Mouse (Mus musculus) limb, embryonic 11.5 days (tissue): ENCODE results near the gene F2r. TPM values are rescaled to one million over a fixed set of nuclear protein-coding genes. Genes with fewer than 3 reads are reported as not detected.

Experiments used
- ATAC-seq: fragments of 200-750 bp; cut with Nextera tagmentation; 2 replicates; pipeline ENCODE4 v1.8.0; 2017; ENCODE audit warnings: low read depth; ENCODE audit not compliant: insufficient number of reproducible peaks, low FRiP score, low TSS enrichment
- DNase-seq: peaks from one replicate; pipeline ENCODE4 v3.0.0-alpha.2; 2015; ENCODE audit warnings: low spot score
- H3K27ac ChIP-seq: fragments of 300-500 bp; sonication (generic); replicated peaks from 2 replicates; pipeline ENCODE4 v1.5.1; 2014; ENCODE audit warnings: low read depth, mild to moderate bottlenecking, low read length
- H3K27me3 ChIP-seq: fragments of 300-500 bp; sonication (generic); 2 replicates; pipeline ENCODE4 v1.6.1; 2014; ENCODE audit warnings: mild to moderate bottlenecking, low read length, mixed read lengths; ENCODE audit not compliant: control insufficient read depth, insufficient read depth
- H3K36me3 ChIP-seq: fragments of 300-500 bp; sonication (generic); 2 replicates; pipeline ENCODE4 v1.6.1; 2014; ENCODE audit warnings: mild to moderate bottlenecking, low read length, moderate library complexity, mixed read lengths; ENCODE audit not compliant: control insufficient read depth, insufficient read depth
- H3K4me1 ChIP-seq: fragments of 300-500 bp; sonication (generic); 2 replicates; pipeline ENCODE4 v1.6.1; 2014; ENCODE audit warnings: low read length, mixed read lengths; ENCODE audit not compliant: control insufficient read depth, insufficient read depth
- H3K4me2 ChIP-seq: fragments of 300-500 bp; sonication (generic); 2 replicates; pipeline ENCODE4 v1.6.1; 2014; ENCODE audit warnings: low read depth, mild to moderate bottlenecking, moderate library complexity; ENCODE audit not compliant: severe bottlenecking
- H3K4me3 ChIP-seq: fragments of 300-500 bp; sonication (generic); 2 replicates; pipeline ENCODE4 v1.5.1; 2014; ENCODE audit warnings: low read depth, low read length
- H3K9ac ChIP-seq: fragments of 300-500 bp; sonication (generic); 2 replicates; pipeline ENCODE4 v1.6.1; 2014; ENCODE audit warnings: mild to moderate bottlenecking, low read length
- H3K9me3 ChIP-seq: fragments of 300-500 bp; sonication (generic); 2 replicates; pipeline ENCODE4 v1.6.1; 2016; ENCODE audit warnings: low read length; ENCODE audit not compliant: control insufficient read depth
- WGBS: fragments of 180-500 bp; shearing (Covaris S2); extraction: QIAGEN DNeasy Blood & Tissue Kit; methylation state at CpG from one replicate; pipeline ENCODE4 v1.1.7; 2014; 5-methylcytosine and 5-hydroxymethylcytosine counted together
- polyA plus RNA-seq: library from polyadenylated mRNA; unstranded; fragments of >200 nt; fragmentation: Nextera tagmentation; extraction: Ambion mirVana; gene quantifications from 2 replicates; pipeline ENCODE4 v1.2.1, GENCODE M21; 2014

F2r gene
- polyA plus RNA-seq, 1 experiment from 2014 or later, result 157 TPM

GRCm38 (mm10) chr13:95651870-95652668 lies 33.8 kb upstream of the F2r start:
- Histone ChIP-seq H3K36me3 (no peaks in the 10 kb centered on the region), H3K4me2 (no peak overlapping the region), H3K27ac (no peak overlapping the region), H3K4me1 (peaks cover 7% of the 10 kb centered on the region), H3K9ac (no peak overlapping the region), H3K4me3 (no peak overlapping the region), H3K27me3 (no peaks in the 10 kb centered on the region), H3K9me3 (no peaks in the 10 kb centered on the region)
- ATAC-seq (no peak), DNase-seq (no peak)
- 74% methylated on average over 7 of the region's 7 CpGs for WGBS

GRCm38 (mm10) chr13:95649941-95650340 lies 31.7 kb upstream of the F2r start:
- ATAC-seq, result no peak
- H3K27me3 ChIP-seq, result no peaks in the 10 kb centered on the region
- DNase-seq, result no peak
- peaks cover 10% of the 10 kb centered on the region; the same call in 1 of the 2 replicates for H3K4me1 ChIP-seq
- no peak overlapping the region for H3K4me3 ChIP-seq
- H3K9me3 ChIP-seq, result no peaks in the 10 kb centered on the region
- no peak overlapping the region for H3K27ac ChIP-seq
- 88% methylated on average over 3 of the region's 3 CpGs for WGBS
- no peak overlapping the region for H3K9ac ChIP-seq
- H3K4me2 ChIP-seq, result no peak overlapping the region
- 0 out of 2 replicates have a peak, but pooled peaks cover 3% of the 10 kb centered on the region for H3K36me3 ChIP-seq

- Histone ChIP-seq H3K9me3 (no peaks in the 10 kb centered on the region), H3K4me2 (no peak overlapping the region), H3K36me3 (0 out of 2 replicates have a peak, but pooled peaks cover 3% of the 10 kb centered on the region), H3K9ac (no peak overlapping the region), H3K4me1 (peaks cover 12% of the 10 kb centered on the region; the same call in 1 of the 2 replicates), H3K4me3 (no peak overlapping the region), H3K27me3 (no peaks in the 10 kb centered on the region), H3K27ac (peak overlapping the region; percentile 63; the same call in 1 of the 2 replicates)
- peak; percentile 54 for DNase-seq
- WGBS, result 14% methylated on average over 4 of the region's 4 CpGs
- ATAC-seq, result 0 out of 2 replicates have a peak, but pooled peaks have one; percentile 22
These were observed 29.0 kb upstream of the F2r start for GRCm38 (mm10) chr13:95647248-95647647.

- ATAC-seq (peak; percentile 5; the same call in 1 of the 2 replicates), DNase-seq (peak; percentile 51)
- H3K36me3 ChIP-seq, result 0 out of 2 replicates have a peak, but pooled peaks cover 3% of the 10 kb centered on the region
- no peak overlapping the region for H3K4me2 ChIP-seq
- H3K27ac ChIP-seq, result peak overlapping the region; percentile 63; the same call in 1 of the 2 replicates
- H3K9me3 ChIP-seq, result no peaks in the 10 kb centered on the region
- no peaks in the 10 kb centered on the region for H3K27me3 ChIP-seq
- WGBS, result 15% methylated on average over 9 of the region's 9 CpGs
- H3K4me1 ChIP-seq, result peaks cover 12% of the 10 kb centered on the region; the same call in 1 of the 2 replicates
- H3K4me3 ChIP-seq, result no peak overlapping the region
- H3K9ac ChIP-seq, result no peak overlapping the region
These were observed 28.4 kb upstream of the F2r start for GRCm38 (mm10) chr13:95646687-95647111.

GRCm38 (mm10) chr13:95643740-95644139 lies 25.5 kb upstream of the F2r start:
- DNase-seq, result no peak
- 30% methylated on average over 7 of the region's 7 CpGs for WGBS

GRCm38 (mm10) chr13:95641061-95641986 lies 23.0 kb upstream of the F2r start:
- no peak overlapping the region for H3K4me2 ChIP-seq
- no peaks in the 10 kb centered on the region for H3K27me3 ChIP-seq
- H3K36me3 ChIP-seq, result 0 out of 2 replicates have a peak, but pooled peaks cover 3% of the 10 kb centered on the region
- ATAC-seq, result no peak
- 92% methylated on average over 17 of the region's 17 CpGs for WGBS
- H3K4me1 ChIP-seq, result peaks cover 7% of the 10 kb centered on the region; the same call in 1 of the 2 replicates
- H3K4me3 ChIP-seq, result no peak overlapping the region
- no peak overlapping the region for H3K27ac ChIP-seq
- no peak overlapping the region for H3K9ac ChIP-seq
- H3K9me3 ChIP-seq, result no peaks in the 10 kb centered on the region
- DNase-seq, result no peak

More at GRCm38 (mm10) chr13:95643740-95644139, 25.5 kb upstream of the F2r start:
- Histone ChIP-seq H3K27ac (no peak overlapping the region), H3K4me3 (no peak overlapping the region), H3K9me3 (no peaks in the 10 kb centered on the region), H3K4me2 (no peak overlapping the region), H3K9ac (no peak overlapping the region), H3K36me3 (0 out of 2 replicates have a peak, but pooled peaks cover 3% of the 10 kb centered on the region), H3K27me3 (no peaks in the 10 kb centered on the region), H3K4me1 (peaks cover 16% of the 10 kb centered on the region)
- ATAC-seq, result no peak

GRCm38 (mm10) chr13:95640408-95640807 lies 22.1 kb upstream of the F2r start:
- peaks cover 7% of the 10 kb centered on the region; the same call in 1 of the 2 replicates for H3K4me1 ChIP-seq
- 94% methylated on average over 1 of the region's 1 CpGs for WGBS
- H3K9me3 ChIP-seq, result no peaks in the 10 kb centered on the region
- H3K27ac ChIP-seq, result no peak overlapping the region
- no peaks in the 10 kb centered on the region for H3K27me3 ChIP-seq
- DNase-seq, result no peak
- H3K4me3 ChIP-seq, result no peak overlapping the region
- no peaks in the 10 kb centered on the region for H3K36me3 ChIP-seq
- no peak for ATAC-seq
- no peak overlapping the region for H3K4me2 ChIP-seq
- no peak overlapping the region for H3K9ac ChIP-seq
